Mouse (Mus musculus) heart, postnatal 10 days (tissue): Measurements from ENCODE around the gene Ptpn7. TPM values are rescaled to one million over a fixed set of nuclear protein-coding genes. Genes with fewer than 3 reads are reported as not detected.

ENCODE experiments used
- DNase-seq, 2 experiments: peaks; one replicate each; pipeline ENCODE4 v3.0.0; 2021
- intact Hi-C: fragments of 180-260 bp; cut with DNase I; formaldehyde crosslinking; loops from one replicate; pipeline ENCODE4 v1.15.1; 2025
- total RNA-seq, 2 experiments: library from RNA; stranded (reverse); gene quantifications; 2 replicates each; pipeline ENCODE4 v1.2.3; 2021

The Ptpn7 gene
- total RNA-seq, 2 experiments from 2014 or later = 0.60 to 0.82 TPM

- DNase-seq = peak in 1 of 2 experiments; percentile 24
- intact Hi-C loops = no loop called here
Measured at GRCm38 (mm10) chr1:135126443-135127027, 6.0 kb upstream of the Ptpn7 start.

- intact Hi-C loops = no loop called here
- DNase-seq = no peak
Measured at GRCm38 (mm10) chr1:135128011-135128441, 4.5 kb upstream of the Ptpn7 start.

GRCm38 (mm10) chr1:135128986-135129385 lies 3.5 kb upstream of the Ptpn7 start:
- intact Hi-C loops = no loop called here
- DNase-seq = no peak

- intact Hi-C loops = no loop called here
- DNase-seq = no peak
Measured at GRCm38 (mm10) chr1:135129543-135130183, 2.8 kb upstream of the Ptpn7 start.

DNA sequence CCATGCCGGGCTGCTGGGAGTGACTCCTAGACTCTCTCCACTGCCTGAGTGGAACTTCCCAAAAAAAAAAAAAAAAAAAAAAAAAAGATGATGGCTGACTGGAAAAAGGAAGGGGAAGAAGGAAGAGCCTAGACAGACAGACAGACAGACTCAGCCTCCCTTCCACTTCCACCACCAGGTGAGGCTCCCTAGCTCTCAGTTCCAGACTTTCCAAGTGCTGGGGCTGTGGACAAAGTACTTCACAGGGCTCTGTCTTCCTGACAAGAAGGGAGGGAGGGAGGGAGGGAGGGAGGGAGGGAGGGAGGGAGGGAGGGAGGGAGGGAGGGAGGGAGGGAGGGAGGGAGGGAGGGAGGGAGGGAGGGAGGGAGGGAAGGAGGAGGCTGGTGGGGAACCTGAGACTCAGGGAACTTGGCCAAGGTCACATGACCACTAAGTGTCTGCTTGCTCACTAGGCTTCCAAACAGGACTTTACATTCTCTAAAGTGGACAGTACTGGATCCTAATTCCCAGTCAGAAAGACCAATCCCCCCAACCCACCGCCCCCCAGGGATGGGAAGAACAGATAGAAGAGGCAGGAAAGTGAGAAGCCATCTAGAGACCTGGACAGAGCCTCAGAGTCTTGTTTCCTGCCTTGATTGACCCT lies 2.0 kb upstream of the Ptpn7 start:
- DNase-seq = no peak
- intact Hi-C loops = no loop called here

DNA sequence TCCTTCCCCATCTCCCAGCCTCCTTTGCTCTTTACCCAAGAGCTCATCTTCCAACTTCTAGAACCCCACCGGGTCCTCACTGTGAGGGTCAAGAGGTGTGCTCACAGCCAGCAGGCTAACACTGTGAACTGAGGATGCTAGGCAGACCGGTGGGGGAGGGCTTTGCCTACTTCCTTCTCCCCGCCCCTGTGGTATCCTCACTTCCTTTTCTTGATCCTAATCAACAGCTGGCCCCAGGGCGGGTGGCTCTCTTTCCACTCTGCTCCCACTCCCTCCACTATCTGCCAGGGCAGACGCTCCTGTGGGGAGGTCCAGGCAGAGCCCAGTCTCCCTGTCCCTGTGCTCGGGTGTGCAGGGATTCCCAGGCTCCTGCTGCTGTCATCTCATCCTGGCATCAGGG lies 1.5 kb upstream of the Ptpn7 start:
- intact Hi-C loops = no loop called here
- DNase-seq = peak in 1 of 2 experiments; percentile 34

DNA sequence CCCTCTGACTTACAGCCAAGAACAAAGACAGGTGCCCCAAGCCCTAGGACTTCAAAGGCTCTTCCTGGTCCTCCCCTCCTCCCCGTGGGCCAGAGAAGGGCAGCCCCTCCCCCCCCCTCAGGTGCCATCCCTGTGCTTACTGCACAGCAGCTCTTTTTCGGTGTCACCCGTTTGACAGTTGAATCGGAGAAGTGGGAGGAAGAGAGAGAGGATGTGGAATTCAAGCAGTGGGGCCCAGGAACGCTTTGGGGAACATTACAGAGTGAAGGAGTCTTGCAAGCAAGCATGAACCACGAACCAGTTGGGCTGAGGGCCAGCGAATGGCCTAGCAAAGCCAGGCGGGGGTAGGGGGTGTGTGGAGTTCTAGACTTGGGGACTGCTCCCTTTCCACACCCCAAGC lies 940 bp upstream of the Ptpn7 start:
- DNase-seq = no peak
- intact Hi-C loops = no loop called here

DNA sequence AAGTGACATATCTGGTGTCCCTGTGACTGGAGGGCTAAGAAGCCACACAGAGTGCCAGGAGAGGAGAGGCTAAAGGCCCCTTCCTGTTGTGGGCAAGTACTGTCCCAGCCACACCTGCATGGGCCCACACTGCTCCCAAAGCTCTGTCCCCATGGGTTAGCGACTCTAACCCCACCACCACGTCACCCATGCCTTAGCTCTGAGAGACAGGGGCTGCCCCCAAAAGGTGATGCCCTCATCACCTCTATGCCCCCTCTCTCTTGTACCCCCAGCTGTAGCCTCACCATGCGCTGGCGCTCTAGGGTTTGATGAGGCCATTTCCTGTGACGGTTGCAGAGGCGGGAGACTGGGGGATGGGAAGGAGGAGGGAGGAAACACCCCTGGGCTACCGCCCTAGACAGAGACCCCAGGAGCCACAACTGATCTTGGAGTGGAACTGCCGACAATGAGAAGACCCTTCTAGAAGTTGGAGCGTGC lies 431 bp downstream of the Ptpn7 start:
- DNase-seq = no peak
- intact Hi-C loops = no loop called here

GRCm38 (mm10) chr1:135133678-135134435 lies 1.4 kb downstream of the Ptpn7 start:
- DNase-seq = no peak
- intact Hi-C loops = no loop called here

GRCm38 (mm10) chr1:135135111-135135787 lies 2.7 kb downstream of the Ptpn7 start:
- no peak for DNase-seq
- intact Hi-C loops = no loop called here

- intact Hi-C loops = loop anchor here (1.0 kb wide), 1 partner anchor 26 kb away; no protein-coding TSS in a partner anchor
- peak; percentile 70 to 81 for DNase-seq
Measured at GRCm38 (mm10) chr1:135136500-135136899, 4.0 kb downstream of the Ptpn7 start.

DNA sequence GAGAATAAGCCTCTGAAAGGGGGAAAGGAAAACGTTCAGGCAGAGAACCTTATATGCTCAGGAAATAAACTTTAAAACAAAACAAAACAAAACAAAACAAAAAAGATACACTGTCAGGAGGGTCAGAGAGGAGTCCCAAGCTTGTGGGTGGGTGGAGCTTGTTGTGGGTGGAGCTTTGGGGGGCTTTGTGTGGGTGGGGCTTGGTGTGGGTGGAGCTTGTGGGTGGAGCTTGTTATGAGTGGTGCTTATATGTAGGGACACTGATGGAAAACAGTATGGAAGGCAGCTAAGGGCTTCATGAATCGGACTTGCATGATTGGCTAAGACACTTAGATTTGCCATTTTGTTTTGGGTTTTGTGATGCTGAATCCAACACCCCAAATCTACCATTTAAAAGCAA lies 7.4 kb downstream of the Ptpn7 start:
- intact Hi-C loops = no loop called here

DNA sequence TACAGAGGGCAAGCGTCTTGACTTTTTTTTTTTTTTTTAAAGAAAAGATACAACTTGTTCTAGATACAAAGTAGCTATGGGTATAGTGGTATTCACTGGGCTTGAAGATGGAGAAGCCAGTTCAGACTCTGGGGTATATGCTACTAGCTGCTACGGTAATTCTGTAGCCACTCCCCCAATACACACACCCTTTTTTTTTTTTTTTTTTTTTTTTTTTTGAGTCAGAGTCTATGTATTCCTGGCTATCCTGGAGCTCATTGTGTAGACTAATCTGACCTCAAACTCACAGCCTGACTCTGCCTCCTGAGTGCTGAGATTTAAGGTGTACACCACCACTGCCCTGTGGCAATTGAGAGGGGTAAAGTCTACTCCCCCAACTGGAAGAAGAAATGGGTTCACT lies 10.0 kb downstream of the Ptpn7 start:
- intact Hi-C loops = no loop called here
- DNase-seq = no peak

More for the DNA sequence above, 7.4 kb downstream of the Ptpn7 start:
- no peak for DNase-seq

GRCm38 (mm10) chr1:135143940-135144339 lies 11.4 kb downstream of the Ptpn7 start:
- intact Hi-C loops = no loop called here

GRCm38 (mm10) chr1:135146077-135146945 lies 13.8 kb downstream of the Ptpn7 start, which contains the start of gene Arl8a:
Gene Arl8a, plus strand, starts transcription at chr1:135146824.
- intact Hi-C loops = no loop called here
- peak; percentile 82 to 87 for DNase-seq

More at GRCm38 (mm10) chr1:135143940-135144339, 11.4 kb downstream of the Ptpn7 start:
- no peak for DNase-seq

GRCm38 (mm10) chr1:135146946-135147701 lies 14.6 kb downstream of the Ptpn7 start:
- intact Hi-C loops = no loop called here
- peak; percentile 86 to 90 for DNase-seq

GRCm38 (mm10) chr1:135147702-135148058 lies 15.2 kb downstream of the Ptpn7 start:
- intact Hi-C loops = no loop called here
- DNase-seq = no peak

GRCm38 (mm10) chr1:135148476-135148875 lies 16.0 kb downstream of the Ptpn7 start:
- no peak for DNase-seq
- intact Hi-C loops = no loop called here

DNA sequence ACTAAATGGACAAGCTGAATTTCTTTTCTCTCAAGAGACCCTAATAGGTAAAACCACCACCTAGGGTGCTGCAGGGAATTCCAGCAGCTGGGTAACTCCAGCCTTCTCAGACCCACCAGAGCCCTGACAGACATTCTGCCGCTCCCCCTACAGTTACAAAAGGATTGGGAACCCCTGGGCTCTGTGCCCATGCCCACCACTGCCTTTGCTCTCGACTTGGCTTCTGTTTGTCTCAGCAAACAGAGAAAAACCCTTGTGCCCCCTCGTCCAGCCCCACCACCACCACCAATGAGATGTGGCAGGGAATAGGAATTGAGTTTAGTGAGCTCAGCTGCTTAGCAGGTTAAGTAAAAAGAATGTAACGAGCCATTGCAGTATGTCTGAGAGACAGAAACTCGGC lies 16.5 kb downstream of the Ptpn7 start:
- intact Hi-C loops = no loop called here

More for the DNA sequence above, 16.5 kb downstream of the Ptpn7 start:
- no peak for DNase-seq
